Mouse (Mus musculus) MEL (cell line): Measurements from ENCODE around the gene Rpl18. TPM values are rescaled to one million over a fixed set of nuclear protein-coding genes. Genes with fewer than 3 reads are reported as not detected.

Experiments used
- DNase-seq: peaks from one replicate; pipeline ENCODE4 v3.0.0; 2011; ENCODE audit warnings: low read depth, low spot score
- H3K27ac ChIP-seq: 2 replicates; pipeline ENCODE4 v1.5.1; 2012; ENCODE audit warnings: low read depth, mild to moderate bottlenecking, control low read depth, low read length, moderate library complexity; ENCODE audit not compliant: control insufficient read depth
- H3K27me3 ChIP-seq, 2 experiments: fragments of 150-350 bp in 1 of 2; sonication (generic) in 1 of 2; 2 replicates each; pipeline ENCODE4 v1.6.1; 2012; ENCODE audit warnings: low read length in 2 of 2, mild to moderate bottlenecking in 2 of 2, improper control_type of control experiment in 1 of 2, moderate library complexity in 1 of 2; ENCODE audit not compliant: insufficient read depth in 2 of 2, control insufficient read depth in 1 of 2
- H3K36me3 ChIP-seq, 2 experiments: 2 replicates each; pipeline ENCODE4 v1.6.1; 2012 to 2014; ENCODE audit warnings: low read length in 2 of 2, improper control_type of control experiment in 1 of 2, inconsistent platforms in 1 of 2, mild to moderate bottlenecking in 1 of 2; ENCODE audit not compliant: insufficient read depth in 2 of 2, control insufficient read depth in 1 of 2
- H3K4me1 ChIP-seq, 2 experiments: fragments of 150-350 bp in 1 of 2; sonication (generic) in 1 of 2; 2 replicates each; pipeline ENCODE4 v1.6.1; 2012; ENCODE audit warnings: low read length in 2 of 2, improper control_type of control experiment in 1 of 2, mild to moderate bottlenecking in 1 of 2; ENCODE audit not compliant: insufficient read depth in 2 of 2, control insufficient read depth in 1 of 2
- H3K4me3 ChIP-seq, 2 experiments: fragments of 150-350 bp in 1 of 2; sonication (generic) in 1 of 2; 2 replicates each; pipeline ENCODE4 v1.5.1; 2012; ENCODE audit warnings: low read depth in 2 of 2, low read length in 2 of 2, mild to moderate bottlenecking in 2 of 2, moderate library complexity in 2 of 2, control low read depth in 1 of 2, improper control_type of control experiment in 1 of 2; ENCODE audit not compliant: control insufficient read depth in 1 of 2, insufficient read depth in 1 of 2
- H3K79me2 ChIP-seq: 2 replicates; pipeline ENCODE4 v1.6.1; 2012; ENCODE audit warnings: mild to moderate bottlenecking, low read length, moderate library complexity; ENCODE audit not compliant: control insufficient read depth, poor library complexity, insufficient read depth
- H3K9ac ChIP-seq: 2 replicates; pipeline ENCODE4 v1.6.1; 2012; ENCODE audit warnings: low read depth, mild to moderate bottlenecking, control low read depth, low read length, moderate library complexity; ENCODE audit not compliant: control insufficient read depth, poor library complexity, severe bottlenecking
- H3K9me3 ChIP-seq: fragments of 150-350 bp; sonication (generic); replicated peaks from 2 replicates; pipeline ENCODE4 v1.6.1; 2012; ENCODE audit warnings: mild to moderate bottlenecking, low read length, improper control_type of control experiment, moderate library complexity; ENCODE audit not compliant: insufficient read depth
- CHD1 ChIP-seq: IDR thresholded peaks from 2 replicates; pipeline ENCODE4 v1.6.1; 2012; ENCODE audit warnings: low read depth, mild to moderate bottlenecking, inconsistent platforms, low read length, improper control_type of control experiment
- ETS1 ChIP-seq: IDR thresholded peaks from 2 replicates; pipeline ENCODE4 v1.6.1; 2012; ENCODE audit warnings: low read depth, mild to moderate bottlenecking, inconsistent platforms, low read length, improper control_type of control experiment, moderate library complexity
- GABPA ChIP-seq: IDR thresholded peaks from 2 replicates; pipeline ENCODE4 v1.6.1; 2012; ENCODE audit warnings: low read depth, mild to moderate bottlenecking, inconsistent platforms, low read length, improper control_type of control experiment, moderate library complexity
- GATA1 ChIP-seq: IDR thresholded peaks from 2 replicates; pipeline ENCODE4 v1.6.1; 2011; ENCODE audit warnings: low read depth, low read length, improper control_type of control experiment
- HCFC1 ChIP-seq: IDR thresholded peaks from 2 replicates; pipeline ENCODE4 v1.6.1; 2012; ENCODE audit warnings: low read depth, mild to moderate bottlenecking, inconsistent platforms, low read length, improper control_type of control experiment, moderate library complexity
- JUND ChIP-seq: IDR thresholded peaks from 2 replicates; pipeline ENCODE4 v1.6.1; 2011; ENCODE audit warnings: low read depth, mild to moderate bottlenecking, improper control_type of control experiment, low read length
- MAZ ChIP-seq: IDR thresholded peaks from 2 replicates; pipeline ENCODE4 v1.6.1; 2012; ENCODE audit warnings: low read depth, mild to moderate bottlenecking, inconsistent platforms, low read length, improper control_type of control experiment
- MXI1 ChIP-seq: IDR thresholded peaks from 2 replicates; pipeline ENCODE4 v1.6.1; 2011; ENCODE audit warnings: mild to moderate bottlenecking, low read depth, low read length, improper control_type of control experiment
- NELFE ChIP-seq: IDR thresholded peaks from 2 replicates; pipeline ENCODE4 v1.6.1; 2011; ENCODE audit warnings: low read depth, low read length, improper control_type of control experiment
- NRF1 ChIP-seq: IDR thresholded peaks from 2 replicates; pipeline ENCODE4 v1.6.1; 2014; ENCODE audit warnings: low read depth, mild to moderate bottlenecking, inconsistent platforms, low read length, improper control_type of control experiment, moderate library complexity; ENCODE audit not compliant: poor library complexity, insufficient read depth, severe bottlenecking
- POLR2A ChIP-seq, 2 experiments: IDR thresholded peaks; 2 replicates each; pipeline ENCODE4 v1.6.1; 2011 to 2012; ENCODE audit warnings: low read length in 2 of 2, mild to moderate bottlenecking in 2 of 2, control low read depth in 1 of 2, improper control_type of control experiment in 1 of 2, low read depth in 1 of 2, moderate library complexity in 1 of 2; ENCODE audit not compliant: control insufficient read depth in 1 of 2, insufficient read depth in 1 of 2, poor library complexity in 1 of 2
- POLR2AphosphoS2 ChIP-seq: IDR thresholded peaks from 2 replicates; pipeline ENCODE4 v1.6.1; 2011; ENCODE audit warnings: low read length, improper control_type of control experiment
- TAL1 ChIP-seq: IDR thresholded peaks from 2 replicates; pipeline ENCODE4 v1.6.1; 2012; ENCODE audit warnings: mild to moderate bottlenecking, inconsistent platforms, low read length, moderate library complexity, mixed read lengths
- TBP ChIP-seq: IDR thresholded peaks from 2 replicates; pipeline ENCODE4 v1.8.0; 2011; ENCODE audit warnings: low read depth, low read length, improper control_type of control experiment
- TCF12 ChIP-seq: IDR thresholded peaks from 2 replicates; pipeline ENCODE4 v1.6.1; 2014; ENCODE audit warnings: low read depth, mild to moderate bottlenecking, inconsistent platforms, low read length, improper control_type of control experiment, moderate library complexity
- UBTF ChIP-seq: IDR thresholded peaks from 2 replicates; pipeline ENCODE4 v1.6.1; 2012; ENCODE audit warnings: low read depth, mild to moderate bottlenecking, inconsistent platforms, low read length, improper control_type of control experiment, moderate library complexity, borderline replicate concordance; ENCODE audit not compliant: insufficient read depth
- USF1 ChIP-seq: IDR thresholded peaks from 2 replicates; pipeline ENCODE4 v1.6.1; 2014; ENCODE audit warnings: low read depth, mild to moderate bottlenecking, inconsistent platforms, low read length, improper control_type of control experiment, moderate library complexity
- ZKSCAN1 ChIP-seq: IDR thresholded peaks from 2 replicates; pipeline ENCODE4 v1.6.1; 2012; ENCODE audit warnings: low read depth, mild to moderate bottlenecking, inconsistent platforms, low read length, improper control_type of control experiment, moderate library complexity
- polyA plus RNA-seq, 2 experiments: library from polyadenylated mRNA; stranded (reverse) in 1 of 2; unstranded in 1 of 2; fragments of >175 nt in 1 of 2; fragments of >200 nt in 1 of 2; gene quantifications; 2 replicates each; pipeline versions ENCODE4 v1.2.1 to v1.2.4; 2012; ENCODE audit warnings: low replicate concordance in 2 of 2, low read depth in 1 of 2; ENCODE audit not compliant: insufficient read length in 2 of 2, insufficient read depth in 1 of 2, missing spikeins in 1 of 2
- total RNA-seq: library from RNA; depleted of rRNA; stranded (reverse); fragments of 300-350 nt; gene quantifications from 2 replicates; pipeline ENCODE4 v1.2.3, GENCODE M21; 2012

The Rpl18 gene
- total and polyA plus RNA-seq, 3 experiments = 3,544 to 3,724 TPM; not detected in 1

DNA sequence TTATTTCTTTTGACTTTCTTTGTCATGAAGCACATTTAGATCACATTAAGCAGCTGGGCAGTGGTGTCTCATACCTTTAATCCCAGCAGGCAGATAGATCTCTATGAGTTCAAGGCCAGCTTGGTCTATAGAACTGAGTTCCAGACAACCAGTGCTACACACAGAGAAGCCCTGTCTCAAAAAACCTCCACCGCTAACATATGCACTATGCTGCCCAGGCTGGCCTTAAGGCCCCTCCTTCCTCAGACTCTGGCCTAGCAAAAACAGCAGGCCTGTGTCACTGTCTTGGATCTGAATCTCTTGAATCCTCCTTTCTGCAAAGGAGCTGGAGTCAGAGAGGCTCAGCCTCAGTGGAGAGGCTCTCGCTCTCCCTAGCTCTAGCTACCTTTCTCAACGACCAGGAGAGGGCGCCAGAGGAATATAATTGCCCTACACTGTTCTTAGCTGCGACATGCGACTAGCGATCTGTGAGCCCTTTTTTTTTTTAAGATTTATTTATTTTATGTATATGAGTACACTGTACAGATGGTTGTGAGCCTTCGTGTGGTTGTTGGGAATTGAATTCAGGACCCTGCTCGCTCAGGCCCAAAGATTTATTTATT lies 24.0 kb downstream of the Rpl18 start (continued):
- 0 out of 2 replicates have a peak, but pooled peaks have one; percentile 0 for TF ChIP-seq TBP
- no peak for TF ChIP-seq NRF1
- TF ChIP-seq, all 39 proteins: peak for 8

GRCm38 (mm10) chr7:45739820-45740219 lies 24.6 kb downstream of the Rpl18 start:
- TF ChIP-seq ZKSCAN1 (no peak), MAZ (no peak), GABPA (no peak), POLR2AphosphoS2 (no peak), NELFE (no peak), POLR2A (IDR thresholded peaks at IDR 0.05; ENCODE audit: control insufficient read depth in 1 of 2, insufficient read depth in 1 of 2, low read depth in 1 of 2, low read length in 2 of 2, poor library complexity in 1 of 2) (peak in 1 of 2 experiments; percentile 37; a peak in 1 of 4 replicates), UBTF (no peak), CHD1 (no peak), TAL1 (no peak), MXI1 (0 out of 2 replicates have a peak, but pooled peaks have one; percentile 9), NRF1 (peak; percentile 74), TCF12 (no peak), GATA1 (no peak), USF1 (no peak), TBP (peak; percentile 47; the same call in 1 of the 2 replicates), ETS1 (0 out of 2 replicates have a peak, but pooled peaks have one; percentile 5), JUND (no peak), HCFC1 (0 out of 2 replicates have a peak, but pooled peaks have one; percentile 33)
- TF ChIP-seq, all 39 proteins: peak for 6
- no peaks in the 10 kb centered on the region for H3K9me3 ChIP-seq
- peak overlapping the region; percentile 38 to 72 for H3K4me3 ChIP-seq
- H3K27me3 ChIP-seq = no peaks in the 10 kb centered on the region
- H3K36me3 ChIP-seq = peaks cover 0 to 8% of the 10 kb centered on the region in 2 experiments; a peak in 1 of 4 replicates
- peak overlapping the region; percentile 11 for H3K9ac ChIP-seq
- peaks cover 0 to 16% of the 10 kb centered on the region in 2 experiments; a peak in 2 of 4 replicates for H3K4me1 ChIP-seq
- peak; percentile 77 for DNase-seq
- H3K27ac ChIP-seq = no peak overlapping the region
- H3K79me2 ChIP-seq = no peaks in the 10 kb centered on the region
